Mouse (Mus musculus) neural tube, embryonic 12.5 days (tissue): ENCODE measurements around the gene Amhr2. TPM values are rescaled to one million over a fixed set of nuclear protein-coding genes. Genes with fewer than 3 reads are reported as not detected.

Source experiments
- ATAC-seq: fragments of 200-750 bp; cut with Nextera tagmentation; 2 replicates; pipeline ENCODE4 v1.8.0; 2017; ENCODE audit warnings: low read depth, mild to moderate bottlenecking, moderate TSS enrichment, moderate library complexity; ENCODE audit not compliant: low FRiP score
- H3K27ac ChIP-seq: fragments of 300-500 bp; sonication (generic); 2 replicates; pipeline ENCODE4 v1.5.1; 2016
- H3K27me3 ChIP-seq: fragments of 300-500 bp; sonication (generic); replicated peaks from 2 replicates; pipeline ENCODE4 v1.6.1; 2016; ENCODE audit warnings: mild to moderate bottlenecking
- H3K36me3 ChIP-seq: fragments of 300-500 bp; sonication (generic); 2 replicates; pipeline ENCODE4 v1.6.1; 2016; ENCODE audit warnings: mild to moderate bottlenecking
- H3K4me1 ChIP-seq: fragments of 300-500 bp; sonication (generic); 2 replicates; pipeline ENCODE4 v1.6.1; 2016
- H3K4me2 ChIP-seq: fragments of 300-500 bp; sonication (generic); replicated peaks from 2 replicates; pipeline ENCODE4 v1.6.1; 2016; ENCODE audit warnings: mild to moderate bottlenecking
- H3K4me3 ChIP-seq: fragments of 300-500 bp; sonication (generic); 2 replicates; pipeline ENCODE4 v1.5.1; 2016
- H3K9ac ChIP-seq: fragments of 300-500 bp; sonication (generic); 2 replicates; pipeline ENCODE4 v1.6.1; 2016; ENCODE audit warnings: mild to moderate bottlenecking
- H3K9me3 ChIP-seq: fragments of 300-500 bp; sonication (generic); 2 replicates; pipeline ENCODE4 v1.6.1; 2016; ENCODE audit warnings: mild to moderate bottlenecking
- WGBS: fragments of 180-500 bp; shearing (Covaris S2); methylation state at CpG from one replicate; pipeline ENCODE4 v1.1.7; 2016; 5-methylcytosine and 5-hydroxymethylcytosine counted together
- polyA plus RNA-seq: library from polyadenylated mRNA; unstranded; fragments of >200 nt; fragmentation: Nextera tagmentation; extraction: Ambion mirVana; gene quantifications from 2 replicates; pipeline ENCODE4 v1.2.1, GENCODE M21; 2016

Amhr2 gene
- polyA plus RNA-seq, 1 experiment from 2014 or later: 0.23 TPM

- no peak for ATAC-seq
- H3K27ac ChIP-seq: no peak overlapping the region
- no peak overlapping the region for H3K4me2 ChIP-seq
- 73% methylated on average over 4 of the region's 4 CpGs for WGBS
- H3K4me3 ChIP-seq: no peak overlapping the region; the same call in 1 of the 2 replicates
- peaks cover 7% of the 10 kb centered on the region; the same call in 1 of the 2 replicates for H3K36me3 ChIP-seq
- H3K9me3 ChIP-seq: no peaks in the 10 kb centered on the region
- no peaks in the 10 kb centered on the region for H3K27me3 ChIP-seq
- H3K9ac ChIP-seq: no peak overlapping the region
- H3K4me1 ChIP-seq: peaks cover 9% of the 10 kb centered on the region
These were observed 15.8 kb downstream of the Amhr2 start for GRCm38 (mm10) chr15:102460971-102461370.

GRCm38 (mm10) chr15:102461430-102462075 is 16.4 kb downstream of the Amhr2 start:
- peaks cover 7% of the 10 kb centered on the region; the same call in 1 of the 2 replicates for H3K36me3 ChIP-seq
- no peak overlapping the region for H3K27ac ChIP-seq
- H3K4me3 ChIP-seq: no peak overlapping the region
- no peaks in the 10 kb centered on the region for H3K9me3 ChIP-seq
- 79% methylated on average over 9 of the region's 9 CpGs for WGBS
- no peak for ATAC-seq
- peaks cover 9% of the 10 kb centered on the region for H3K4me1 ChIP-seq
- no peak overlapping the region for H3K9ac ChIP-seq
- no peaks in the 10 kb centered on the region for H3K27me3 ChIP-seq
- H3K4me2 ChIP-seq: no peak overlapping the region

GRCm38 (mm10) chr15:102463666-102464065 is 18.5 kb downstream of the Amhr2 start:
- Histone ChIP-seq H3K9me3 (no peaks in the 10 kb centered on the region), H3K36me3 (peaks cover 7% of the 10 kb centered on the region; the same call in 1 of the 2 replicates), H3K27ac (no peak overlapping the region), H3K27me3 (no peaks in the 10 kb centered on the region), H3K4me2 (no peak overlapping the region), H3K9ac (no peak overlapping the region), H3K4me3 (no peak overlapping the region), H3K4me1 (peaks cover 9% of the 10 kb centered on the region)
- no peak for ATAC-seq

GRCm38 (mm10) chr15:102468675-102469370 is 23.7 kb downstream of the Amhr2 start:
- no peak overlapping the region for H3K27ac ChIP-seq
- no peak overlapping the region for H3K4me2 ChIP-seq
- no peaks in the 10 kb centered on the region for H3K27me3 ChIP-seq
- WGBS: 97% methylated on average over 9 of the region's 9 CpGs
- no peak overlapping the region for H3K9ac ChIP-seq
- ATAC-seq: no peak
- no peak overlapping the region for H3K4me3 ChIP-seq
- H3K9me3 ChIP-seq: no peaks in the 10 kb centered on the region
- H3K4me1 ChIP-seq: peaks cover 8% of the 10 kb centered on the region; the same call in 1 of the 2 replicates
- no peaks in the 10 kb centered on the region for H3K36me3 ChIP-seq

GRCm38 (mm10) chr15:102470183-102470604 is 25.0 kb downstream of the Amhr2 start, which contains the start of gene Pcbp2:
Pcbp2 (plus strand) TSS chr15:102470539.
- Histone ChIP-seq H3K27ac (peak within 1 kb of the TSS; percentile 95), H3K27me3 (no peaks in the 10 kb centered on the region), H3K9ac (peak within 1 kb of the TSS; percentile 92), H3K4me3 (peak within 1 kb of the TSS; percentile 76), H3K4me1 (peaks cover 8% of the 10 kb centered on the region; the same call in 1 of the 2 replicates), H3K9me3 (no peaks in the 10 kb centered on the region), H3K36me3 (peaks cover 13% of the 10 kb centered on the region), H3K4me2 (peak within 1 kb of the TSS; percentile 73)
- WGBS: under 1% methylated on average over 36 of the region's 40 CpGs
- ATAC-seq: peak; percentile 99

GRCm38 (mm10) chr15:102470605-102471294 is 25.6 kb downstream of the Amhr2 start:
- peak overlapping the region; percentile 76 for H3K4me3 ChIP-seq
- peaks cover 8% of the 10 kb centered on the region; the same call in 1 of the 2 replicates for H3K4me1 ChIP-seq
- ATAC-seq: peak; percentile 79
- no peaks in the 10 kb centered on the region for H3K9me3 ChIP-seq
- H3K4me2 ChIP-seq: peak overlapping the region; percentile 73
- peak overlapping the region; percentile 92 for H3K9ac ChIP-seq
- H3K27ac ChIP-seq: peak overlapping the region; percentile 95
- no peaks in the 10 kb centered on the region for H3K27me3 ChIP-seq
- peaks cover 19% of the 10 kb centered on the region for H3K36me3 ChIP-seq
- 0% methylated on average over 48 of the region's 67 CpGs for whole genome bisulfite sequencing

GRCm38 (mm10) chr15:102471295-102471645 is 26.1 kb downstream of the Amhr2 start:
- H3K27me3 ChIP-seq: no peaks in the 10 kb centered on the region
- WGBS: under 1% methylated on average over 10 of the region's 10 CpGs

GRCm38 (mm10) chr15:102471727-102472126 is 26.6 kb downstream of the Amhr2 start:
- peak overlapping the region; percentile 92 for H3K9ac ChIP-seq
- ATAC-seq: no peak
- H3K27ac ChIP-seq: no peak overlapping the region
- no peaks in the 10 kb centered on the region for H3K27me3 ChIP-seq
- peak overlapping the region; percentile 76 for H3K4me3 ChIP-seq
- peak overlapping the region; percentile 73 for H3K4me2 ChIP-seq
- peaks cover 29% of the 10 kb centered on the region for H3K36me3 ChIP-seq
- peaks cover 8% of the 10 kb centered on the region; the same call in 1 of the 2 replicates for H3K4me1 ChIP-seq
- H3K9me3 ChIP-seq: no peaks in the 10 kb centered on the region

More at GRCm38 (mm10) chr15:102471295-102471645, 26.1 kb downstream of the Amhr2 start:
- ATAC-seq: no peak
- Histone ChIP-seq H3K27ac (no peak overlapping the region; the same call in 1 of the 2 replicates), H3K36me3 (peaks cover 24% of the 10 kb centered on the region), H3K9ac (peak overlapping the region; percentile 92), H3K4me1 (peaks cover 8% of the 10 kb centered on the region; the same call in 1 of the 2 replicates), H3K4me3 (peak overlapping the region; percentile 76), H3K4me2 (peak overlapping the region; percentile 73), H3K9me3 (no peaks in the 10 kb centered on the region)

- 0 out of 2 replicates have a peak overlapping the region, but pooled peaks have one; percentile 73 for H3K4me2 ChIP-seq
- no peak overlapping the region for H3K27ac ChIP-seq
- no peak for ATAC-seq
- H3K9ac ChIP-seq: no peak overlapping the region
- peaks cover 8% of the 10 kb centered on the region; the same call in 1 of the 2 replicates for H3K4me1 ChIP-seq
- 83% methylated on average over 2 of the region's 2 CpGs for WGBS
- H3K4me3 ChIP-seq: no peak overlapping the region
- H3K36me3 ChIP-seq: peaks cover 41% of the 10 kb centered on the region
- H3K9me3 ChIP-seq: no peaks in the 10 kb centered on the region
- no peaks in the 10 kb centered on the region for H3K27me3 ChIP-seq
These were observed 28.1 kb downstream of the Amhr2 start for GRCm38 (mm10) chr15:102473246-102473645.

- Histone ChIP-seq H3K9me3 (no peaks in the 10 kb centered on the region), H3K9ac (no peak overlapping the region), H3K27me3 (no peaks in the 10 kb centered on the region), H3K27ac (no peak overlapping the region), H3K36me3 (peaks cover 52% of the 10 kb centered on the region), H3K4me3 (no peak overlapping the region), H3K4me2 (no peak overlapping the region), H3K4me1 (peaks cover 8% of the 10 kb centered on the region; the same call in 1 of the 2 replicates)
- no peak for ATAC-seq
- WGBS: 93% methylated on average over 2 of the region's 2 CpGs
These were observed 29.4 kb downstream of the Amhr2 start for GRCm38 (mm10) chr15:102474520-102474919.

GRCm38 (mm10) chr15:102483136-102483535 is 38.0 kb downstream of the Amhr2 start:
- WGBS: 92% methylated on average over 3 of the region's 3 CpGs
- Histone ChIP-seq H3K4me2 (no peak overlapping the region), H3K4me3 (no peak overlapping the region), H3K9me3 (no peaks in the 10 kb centered on the region), H3K36me3 (peaks cover 82% of the 10 kb centered on the region), H3K27ac (no peak overlapping the region), H3K4me1 (no peaks in the 10 kb centered on the region), H3K27me3 (no peaks in the 10 kb centered on the region), H3K9ac (no peak overlapping the region)
- ATAC-seq: no peak

GRCm38 (mm10) chr15:102485853-102486252 is 40.7 kb downstream of the Amhr2 start:
- Histone ChIP-seq H3K27me3 (no peaks in the 10 kb centered on the region), H3K9me3 (no peaks in the 10 kb centered on the region), H3K27ac (no peak overlapping the region), H3K4me2 (no peak overlapping the region), H3K4me1 (no peaks in the 10 kb centered on the region), H3K9ac (no peak overlapping the region), H3K36me3 (peaks cover 87% of the 10 kb centered on the region), H3K4me3 (no peak overlapping the region)
- no peak for ATAC-seq
- 93% methylated on average over 12 of the region's 12 CpGs for WGBS
